Mouse (Mus musculus) lung, adult 18-20 months (tissue): ENCODE measurements around the gene Hoxa10.
A peak's percentile ranks its signal among the peaks of the same experiment; 100 is the strongest.

Source experiments
- DNase-seq, 2 experiments: peaks; one replicate each; pipeline ENCODE4 v3.0.0; 2022; ENCODE audit warnings: mixed read lengths in 2 of 2

Gene Hoxa10

DNA sequence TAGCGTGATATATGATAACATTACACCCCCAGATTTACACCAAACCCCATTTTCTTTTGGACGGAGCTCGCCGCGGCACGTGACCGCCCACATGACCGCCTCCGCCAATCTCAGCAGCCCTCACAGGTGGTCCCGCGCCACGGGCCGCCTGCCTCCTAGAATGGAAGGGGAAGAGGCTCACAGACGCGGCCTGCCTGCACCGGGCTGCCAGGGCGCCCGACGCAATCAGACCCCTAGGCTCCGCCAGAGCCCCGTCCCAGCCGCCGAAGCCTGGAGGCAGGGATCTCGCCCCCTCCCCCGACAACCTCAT, 23.2 kb downstream of the Hoxa10 start:
- peak; percentile 59 to 60 for DNase-seq

GRCm38 (mm10) chr6:52216691-52217458, 23.8 kb downstream of the Hoxa10 start:
- peak in 1 of 2 experiments; percentile 15 for DNase-seq

DNA sequence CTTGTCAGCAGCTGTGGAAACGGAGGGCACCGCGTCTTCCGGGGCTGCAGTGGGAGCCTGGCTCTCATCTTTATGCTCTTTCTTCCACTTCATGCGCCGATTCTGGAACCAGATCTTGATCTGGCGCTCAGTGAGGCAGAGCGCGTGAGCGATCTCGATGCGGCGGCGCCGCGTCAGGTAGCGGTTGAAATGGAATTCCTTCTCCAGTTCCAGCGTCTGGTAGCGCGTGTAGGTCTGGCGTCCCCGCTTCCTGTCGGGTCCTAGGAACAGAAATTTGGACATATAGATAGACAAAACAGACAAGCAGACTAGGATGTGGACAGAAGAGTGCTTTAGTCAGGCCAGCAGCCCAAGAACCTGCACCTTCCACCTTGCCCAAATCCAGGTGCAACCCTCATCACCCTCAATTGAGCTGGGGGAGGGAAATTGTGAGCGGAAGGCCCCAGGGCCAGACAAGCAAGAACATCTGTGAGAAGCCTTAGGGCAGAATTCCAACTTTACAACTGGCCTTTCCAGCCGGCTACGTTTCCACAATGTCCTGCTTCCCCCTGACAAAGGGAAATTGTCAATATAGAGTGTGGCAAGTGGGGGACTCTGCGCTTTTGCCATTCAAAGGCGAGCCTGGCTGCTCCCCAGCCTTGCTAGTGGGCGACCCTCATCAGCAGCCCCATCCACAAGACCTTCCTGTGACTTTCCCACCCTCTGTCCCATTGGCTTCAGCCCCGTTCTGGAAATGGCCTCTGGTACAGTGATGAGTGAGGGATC, 24.7 kb downstream of the Hoxa10 start:
- DNase-seq, result peak in 1 of 2 experiments; percentile 2

DNA sequence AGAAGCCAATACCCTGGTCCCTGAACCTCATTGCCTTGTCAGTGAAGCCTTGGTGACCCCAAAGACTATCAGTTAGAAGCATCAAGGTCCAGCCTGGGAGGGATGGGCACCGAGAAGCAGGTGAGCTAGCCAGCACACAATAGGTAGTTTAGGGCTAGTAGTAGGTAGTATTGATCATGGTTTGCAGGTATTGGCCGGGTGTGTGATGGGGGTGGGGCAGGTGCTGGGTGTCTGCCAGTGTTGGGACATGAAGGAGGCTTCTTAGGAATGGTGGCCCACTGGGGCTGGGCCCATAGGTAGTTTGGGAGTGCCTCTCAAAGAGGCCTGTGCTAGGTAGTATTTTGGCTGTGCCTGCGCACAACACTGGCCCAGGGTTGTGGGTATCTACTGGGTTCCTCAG, 25.6 kb downstream of the Hoxa10 start:
- DNase-seq, result peak in 1 of 2 experiments; percentile 3

DNA sequence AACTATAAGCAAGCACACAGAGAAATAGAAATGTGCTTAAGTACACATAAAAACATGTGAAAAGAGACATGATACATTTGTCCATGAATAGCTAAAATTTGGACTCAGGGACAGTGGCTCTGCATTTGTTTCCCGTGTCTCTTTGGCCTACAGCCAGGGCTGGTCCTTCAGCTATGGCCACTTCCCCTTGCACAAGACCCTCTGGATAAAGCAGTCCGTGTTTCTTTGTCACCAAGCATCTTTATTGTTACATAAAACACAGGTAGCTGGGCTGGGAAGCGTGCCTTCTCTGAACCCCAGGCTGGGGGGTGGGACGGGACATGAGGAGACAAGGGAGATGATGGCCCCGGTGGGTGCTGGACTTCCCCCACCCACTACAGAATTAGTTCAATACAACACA, 26.4 kb downstream of the Hoxa10 start:
- no peak for DNase-seq

DNA sequence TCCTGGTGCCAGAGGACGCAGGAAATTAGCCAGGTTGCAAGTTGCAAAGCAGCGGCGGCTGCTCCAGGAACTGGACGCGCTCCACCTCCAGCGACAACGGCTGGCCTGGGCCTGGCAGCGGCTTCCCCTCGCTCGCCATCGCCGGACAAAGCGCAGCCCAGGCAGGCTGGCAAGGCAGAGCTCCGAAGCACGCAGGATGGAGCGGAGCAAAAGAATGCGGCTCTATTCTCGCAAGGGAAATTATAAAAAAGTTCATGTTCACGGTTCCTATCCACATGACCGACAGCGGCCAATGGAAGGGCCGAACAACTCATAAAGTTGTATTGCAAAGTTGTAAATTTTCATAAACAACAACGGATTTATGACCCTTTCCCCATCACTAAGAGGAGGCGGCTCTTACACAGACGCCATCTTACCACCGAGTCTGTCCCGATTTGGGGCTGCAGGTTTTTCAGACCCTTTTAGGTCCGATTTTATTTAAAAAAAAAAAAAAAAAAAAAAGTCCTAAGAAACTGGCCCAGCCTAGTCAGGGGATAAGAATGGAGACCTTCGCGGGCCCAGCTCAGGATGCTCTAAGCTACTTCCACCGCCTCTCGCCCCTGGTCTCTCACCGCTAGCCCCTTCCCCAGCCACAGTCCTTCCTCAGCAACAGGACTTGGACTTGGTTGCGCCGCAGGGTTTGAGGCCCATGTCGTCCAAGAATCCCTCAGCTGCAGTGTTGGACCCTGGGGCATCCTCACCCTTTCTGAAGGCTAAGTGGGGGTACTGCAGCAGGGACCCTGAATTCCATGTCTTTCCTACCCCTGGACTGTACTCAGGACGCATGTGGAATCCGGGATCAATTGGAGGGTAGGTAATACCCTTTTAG, 27.3 kb downstream of the Hoxa10 start, which contains the start of the genes Hoxa3 and Gm28308:
Gene Hoxa3, minus strand, starts transcription at position 218 of the 868 bp plus-strand sequence.
Gene Gm28308, minus strand, starts transcription at position 221 of the 868 bp plus-strand sequence.
- DNase-seq, result peak in 1 of 2 experiments; percentile 32

- DNase-seq, result peak in 1 of 2 experiments; percentile 15
Observed at GRCm38 (mm10) chr6:52212556-52213118, 28.0 kb downstream of the Hoxa10 start.

GRCm38 (mm10) chr6:52211961-52212360, 28.7 kb downstream of the Hoxa10 start:
- peak in 1 of 2 experiments; percentile 11 for DNase-seq

GRCm38 (mm10) chr6:52211170-52211935, 29.3 kb downstream of the Hoxa10 start:
- peak; percentile 70 to 72 for DNase-seq

DNA sequence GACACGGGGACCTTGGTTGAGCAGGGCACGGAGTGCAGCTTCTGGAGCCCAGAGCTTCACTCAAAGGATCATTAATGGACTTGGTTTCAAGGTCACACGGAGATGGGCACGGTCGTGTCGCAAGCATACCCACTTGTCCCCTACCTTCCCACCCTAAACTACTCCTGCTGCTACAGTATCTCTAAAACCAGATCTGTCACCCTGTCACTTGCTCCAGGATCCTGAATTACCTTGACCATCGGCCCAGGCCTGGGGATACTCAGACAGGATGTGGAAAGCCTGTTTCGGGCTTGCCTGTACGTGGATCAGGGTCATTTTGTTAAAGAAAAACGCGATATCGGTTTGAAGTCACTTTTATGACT, 31.0 kb downstream of the Hoxa10 start:
- no peak for DNase-seq

GRCm38 (mm10) chr6:52208868-52209684, 31.6 kb downstream of the Hoxa10 start:
- DNase-seq, result peak in 1 of 2 experiments; percentile 8

GRCm38 (mm10) chr6:52208072-52208867, 32.4 kb downstream of the Hoxa10 start, which contains the start of gene Hoxa6:
Gene Hoxa6 (minus strand): TSS chr6:52208722.
- peak in 1 of 2 experiments; percentile 41 for DNase-seq

GRCm38 (mm10) chr6:52207684-52207976, 33.0 kb downstream of the Hoxa10 start:
- DNase-seq, result no peak

GRCm38 (mm10) chr6:52206882-52207683, 33.6 kb downstream of the Hoxa10 start:
- peak in 1 of 2 experiments; percentile 3 for DNase-seq

- DNase-seq, result peak in 1 of 2 experiments; percentile 4
Observed at GRCm38 (mm10) chr6:52205638-52206621, 34.7 kb downstream of the Hoxa10 start.

- peak in 1 of 2 experiments; percentile 2 for DNase-seq
Observed at GRCm38 (mm10) chr6:52205221-52205620, 35.4 kb downstream of the Hoxa10 start.

GRCm38 (mm10) chr6:52204050-52204752, 36.5 kb downstream of the Hoxa10 start, which contains the start of gene Hoxa5:
Gene Hoxa5 (minus strand): TSS chr6:52204587.
- DNase-seq, result peak; percentile 81 to 88
